In the genomic region with DNA sequence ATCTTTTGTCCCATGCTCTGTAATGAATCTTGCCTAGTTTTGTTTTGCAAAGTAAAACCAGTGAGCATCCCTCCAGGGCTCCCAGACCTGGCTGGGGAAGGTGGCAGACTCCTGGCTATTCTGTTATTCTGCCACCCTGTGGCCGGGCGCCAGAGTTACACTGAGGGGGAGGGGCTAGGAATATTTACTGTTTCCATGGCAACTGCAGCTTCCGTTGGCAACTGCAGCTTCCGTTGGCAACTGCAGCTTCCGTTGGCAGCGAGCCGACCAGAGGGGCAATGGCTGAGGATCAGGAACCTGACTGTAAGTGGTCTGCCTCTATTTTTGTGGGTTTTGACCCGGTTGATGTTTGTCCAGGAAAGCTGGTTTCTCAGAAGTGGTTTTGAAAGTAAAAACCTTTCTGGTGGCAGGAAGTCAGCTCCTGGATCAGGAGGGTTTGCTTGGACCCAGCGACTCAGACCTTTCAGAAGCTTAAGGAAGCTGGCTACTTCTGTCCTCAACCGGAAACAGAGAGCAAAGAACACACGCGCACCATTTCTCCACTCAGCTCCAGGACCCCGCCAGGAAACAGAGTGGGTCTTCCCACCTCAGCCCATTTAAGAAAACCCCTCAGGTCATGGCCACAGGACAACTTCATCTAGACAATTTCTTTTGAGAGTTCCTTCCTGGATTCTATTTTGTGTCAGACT, we compare ENCODE assay signal across 7 mouse cellular contexts. TPM values are rescaled to one million over a fixed set of nuclear protein-coding genes. Genes with fewer than 3 reads are reported as not detected.
DNase-seq lines count a peak whose midpoint lies in the region; ATAC-seq and TF ChIP-seq lines count a peak whose summit lies in the region.

A gene (plus strand): TSS at position 215 of the 689 bp plus-strand sequence.

- no peak for TF ChIP-seq EP300 in heart, adult 2 months (IDR thresholded peaks at IDR 0.05; ENCODE audit: insufficient read depth, low read depth, low read length)

- peak; percentile 80 for ATAC-seq in embryonic facial prominence, embryonic 11.5 days (replicated peaks; ENCODE audit: insufficient number of reproducible peaks, low FRiP score, low TSS enrichment, low read depth)
- ATAC-seq in limb, embryonic 11.5 days (ENCODE audit: insufficient number of reproducible peaks, low FRiP score, low TSS enrichment, low read depth), result 0 out of 2 replicates have a peak, but pooled peaks have one; percentile 44
- peak; percentile 78 for ATAC-seq in midbrain, embryonic 13.5 days

- H3K4me1 ChIP-seq in embryonic facial prominence, embryonic 11.5 days (ENCODE audit: control insufficient read depth, insufficient read depth, low read length), result no peaks in the 10 kb centered on the region
- no peaks in the 10 kb centered on the region; the same call in 1 of the 2 replicates for H3K4me1 ChIP-seq in heart, adult 2 months (ENCODE audit: control insufficient read depth, insufficient read depth, low read length)
- H3K4me1 ChIP-seq in kidney, adult 2 months (ENCODE audit: control insufficient read depth, insufficient read depth, low read length), result peaks cover 5% of the 10 kb centered on the region; the same call in 1 of the 2 replicates
- H3K4me1 ChIP-seq in limb, embryonic 11.5 days (ENCODE audit: control insufficient read depth, insufficient read depth, low read length), result no peaks in the 10 kb centered on the region
- peaks cover 21% of the 10 kb centered on the region for H3K4me1 ChIP-seq in midbrain, embryonic 13.5 days (replicated peaks)

- peak within 1 kb of the TSS; percentile 48 for H3K4me2 ChIP-seq in embryonic facial prominence, embryonic 11.5 days (ENCODE audit: low read depth, low read length)
- H3K4me2 ChIP-seq in limb, embryonic 11.5 days (ENCODE audit: low read depth, severe bottlenecking), result peak within 1 kb of the TSS; percentile 53
- peak within 1 kb of the TSS; percentile 61 for H3K4me2 ChIP-seq in midbrain, embryonic 13.5 days (replicated peaks)

- no peak for TF ChIP-seq POLR2A in heart, adult 2 months (IDR thresholded peaks at IDR 0.05; ENCODE audit: insufficient read depth, low read depth, low read length)
- no peak for TF ChIP-seq POLR2A in kidney, adult 2 months (IDR thresholded peaks at IDR 0.05; ENCODE audit: low read depth, low read length)

- peak within 1 kb of the TSS; percentile 37; the same call in 1 of the 2 replicates for H3K9ac ChIP-seq in embryonic facial prominence, embryonic 11.5 days (replicated peaks; ENCODE audit: low read length)
- no peak within 1 kb of the TSS for H3K9ac ChIP-seq in heart, adult 2 months (ENCODE audit: low read depth, low read length)
- H3K9ac ChIP-seq in limb, embryonic 11.5 days (ENCODE audit: low read length), result 0 out of 2 replicates have a peak within 1 kb of the TSS, but pooled peaks have one; percentile 12
- peak within 1 kb of the TSS; percentile 50; the same call in 1 of the 2 replicates for H3K9ac ChIP-seq in midbrain, embryonic 13.5 days (replicated peaks)

- peak; percentile 74 for TF ChIP-seq CTCF in heart, adult 2 months (IDR thresholded peaks at IDR 0.05)
- TF ChIP-seq CTCF in kidney, adult 2 months (conservative IDR thresholded peaks at IDR 0.05; ENCODE audit: insufficient read depth, insufficient read length, low read depth, low read length), result peak; percentile 56

- WGBS in embryonic facial prominence, embryonic 11.5 days, result 5% methylated on average over 13 of the region's 13 CpGs
- WGBS in heart, adult 2 months, result 4% methylated on average over 13 of the region's 13 CpGs
- 2% methylated on average over 13 of the region's 13 CpGs for WGBS in kidney, adult 2 months
- WGBS in limb, embryonic 11.5 days, result 5% methylated on average over 13 of the region's 13 CpGs
- WGBS in midbrain, embryonic 13.5 days, result 3% methylated on average over 13 of the region's 13 CpGs

- intact Hi-C loops in heart, adult 2 months (cut with DNase I), result no loop called here

- H3K79me2 ChIP-seq in heart, adult 2 months (replicated peaks; ENCODE audit: control insufficient read depth, insufficient read depth, low read length), result no peaks in the 10 kb centered on the region

- H3K4me3 ChIP-seq in embryonic facial prominence, embryonic 11.5 days (ENCODE audit: low read depth, low read length), result peak within 1 kb of the TSS; percentile 39
- H3K4me3 ChIP-seq in heart, adult 2 months, result peak within 1 kb of the TSS; percentile 22
- peak within 1 kb of the TSS; percentile 48 for H3K4me3 ChIP-seq in kidney, adult 2 months (ENCODE audit: insufficient read depth, low read depth, low read length)
- H3K4me3 ChIP-seq in limb, embryonic 11.5 days (ENCODE audit: low read depth, low read length), result peak within 1 kb of the TSS; percentile 26
- H3K4me3 ChIP-seq in midbrain, embryonic 13.5 days (replicated peaks), result peak within 1 kb of the TSS; percentile 45

- no peaks in the 10 kb centered on the region for H3K27me3 ChIP-seq in embryonic facial prominence, embryonic 11.5 days (ENCODE audit: control insufficient read depth, insufficient read depth, low read length)
- no peaks in the 10 kb centered on the region for H3K27me3 ChIP-seq in heart, adult 2 months (ENCODE audit: control insufficient read depth, insufficient read depth, low read length)
- H3K27me3 ChIP-seq in kidney, adult 2 months (replicated peaks; ENCODE audit: control insufficient read depth, insufficient read depth, low read length), result no peaks in the 10 kb centered on the region
- no peaks in the 10 kb centered on the region for H3K27me3 ChIP-seq in limb, embryonic 11.5 days (ENCODE audit: control insufficient read depth, insufficient read depth, low read length)
- H3K27me3 ChIP-seq in midbrain, embryonic 13.5 days, result no peaks in the 10 kb centered on the region

- peak; percentile 91 for DNase-seq in adrenal gland, postnatal 25 days
- peak; percentile 84 for DNase-seq in embryonic facial prominence, embryonic 11.5 days (ENCODE audit: low spot score)
- peak; percentile 80 to 83 for DNase-seq in heart, adult 2 months
- DNase-seq in kidney, adult 2 months, result peak; percentile 94
- DNase-seq in limb, embryonic 11.5 days (ENCODE audit: low spot score), result peak; percentile 84
- peak; percentile 51 for DNase-seq in spleen, adult 12 weeks (ENCODE audit: low spot score)

- no peaks in the 10 kb centered on the region for H3K9me3 ChIP-seq in embryonic facial prominence, embryonic 11.5 days (replicated peaks; ENCODE audit: control insufficient read depth, low read length)
- no peaks in the 10 kb centered on the region for H3K9me3 ChIP-seq in limb, embryonic 11.5 days (ENCODE audit: control insufficient read depth, low read length)
- H3K9me3 ChIP-seq in midbrain, embryonic 13.5 days, result no peaks in the 10 kb centered on the region

- no peak within 1 kb of the TSS for H3K27ac ChIP-seq in embryonic facial prominence, embryonic 11.5 days (replicated peaks; ENCODE audit: low read depth, low read length)
- H3K27ac ChIP-seq in heart, adult 2 months, result no peak within 1 kb of the TSS
- H3K27ac ChIP-seq in kidney, adult 2 months (ENCODE audit: insufficient read depth, low read depth, low read length), result 0 out of 2 replicates have a peak within 1 kb of the TSS, but pooled peaks have one; percentile 1
- no peak within 1 kb of the TSS for H3K27ac ChIP-seq in limb, embryonic 11.5 days (replicated peaks; ENCODE audit: low read depth, low read length)
- no peak within 1 kb of the TSS for H3K27ac ChIP-seq in midbrain, embryonic 13.5 days

- H3K36me3 ChIP-seq in embryonic facial prominence, embryonic 11.5 days (replicated peaks; ENCODE audit: control insufficient read depth, insufficient read depth, low read depth, low read length), result no peaks in the 10 kb centered on the region
- no peaks in the 10 kb centered on the region for H3K36me3 ChIP-seq in heart, adult 2 months (ENCODE audit: control insufficient read depth, insufficient read depth, low read length)
- no peaks in the 10 kb centered on the region for H3K36me3 ChIP-seq in kidney, adult 2 months (ENCODE audit: control insufficient read depth, insufficient read depth, low read length)
- no peaks in the 10 kb centered on the region for H3K36me3 ChIP-seq in limb, embryonic 11.5 days (ENCODE audit: control insufficient read depth, insufficient read depth, low read length)
- peaks cover 13% of the 10 kb centered on the region; the same call in 1 of the 2 replicates for H3K36me3 ChIP-seq in midbrain, embryonic 13.5 days

RNA-seq across cellular contexts. Expression of the gene that starts here (rescaled TPM):
- 1.4 and 2.9 TPM in 2 replicates for total RNA-seq in adrenal gland, postnatal 25 days (2021)
- polyA plus RNA-seq in embryonic facial prominence, embryonic 11.5 days (2014; fragmentation: Nextera tagmentation; extraction: Ambion mirVana), result 1.6 and 2.2 TPM in 2 replicates
- total RNA-seq in heart, adult 2 months (2021), result under 1 TPM; 0.23 to 0.29 TPM
- 0.12 and 0.15 TPM in 2 replicates for polyA plus RNA-seq in heart, adult 2 months (2012; rRNA removed)
- polyA plus RNA-seq in kidney, adult 2 months (2012; rRNA removed), result 0.46 and 0.59 TPM in 2 replicates
- polyA plus RNA-seq in limb, embryonic 11.5 days (2014; fragmentation: Nextera tagmentation; extraction: Ambion mirVana), result 1.8 and 2.3 TPM in 2 replicates
- polyA plus RNA-seq in midbrain, embryonic 13.5 days (2015; fragmentation: Nextera tagmentation; extraction: Ambion mirVana), result 2.7 and 3.1 TPM in 2 replicates

Comparison
In these comparisons a context has a peak if more than half of its experiments do, and no peak if none do; other contexts are left out.
1. Peak in DNase-seq and H3K4me3 ChIP-seq in heart, adult 2 months; RNA of the gene not detected or under 1 TPM.
2. Peak in DNase-seq, H3K4me3 ChIP-seq and H3K27ac ChIP-seq in kidney, adult 2 months; RNA of the gene not detected or under 1 TPM.